Mouse (Mus musculus): ENCODE data around the gene Mrps34.

The Mrps34 gene

DNA sequence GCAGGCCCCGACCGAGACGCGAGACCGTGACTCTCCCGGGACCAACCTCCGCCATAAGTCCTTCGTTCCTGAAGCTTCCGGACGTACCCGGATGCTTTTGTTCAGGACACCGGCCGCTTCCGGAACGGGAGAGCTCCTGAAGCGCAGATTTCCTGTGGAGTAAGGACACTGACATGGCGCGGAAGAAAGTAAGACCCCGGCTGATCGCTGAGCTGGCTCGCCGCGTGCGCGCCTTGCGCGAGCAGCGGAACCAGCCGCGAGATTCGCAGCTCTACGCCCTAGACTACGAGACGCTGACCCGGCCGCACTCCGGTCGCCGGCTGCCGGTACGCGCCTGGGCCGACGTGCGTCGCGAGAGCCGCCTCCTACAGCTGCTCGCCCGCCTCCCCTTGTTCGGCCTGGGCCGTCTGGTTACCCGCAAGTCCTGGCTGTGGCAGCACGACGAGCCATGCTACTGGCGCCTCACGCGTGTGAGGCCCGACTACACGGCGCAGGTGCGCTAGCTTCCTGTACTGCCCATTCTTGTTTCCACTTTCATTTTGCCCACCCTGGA, at the start of gene Mrps34, which contains the start of gene Eme2:
Gene Mrps34, plus strand, starts transcription at position 122 of the 553 bp plus-strand sequence.
Gene Eme2, minus strand, starts transcription at position 93 of the 553 bp plus-strand sequence.
- no peak for DNase-seq (ENCODE audit: extremely low read depth, low read depth, low spot score)

GRCm38 (mm10) chr17:24847386-24847785, 47.5 kb upstream of the Mrps34 start:
- DNase-seq (ENCODE audit: extremely low read depth, low read depth, low spot score): no peak

GRCm38 (mm10) chr17:24848600-24849031, 46.3 kb upstream of the Mrps34 start:
- DNase-seq (ENCODE audit: extremely low read depth, low read depth, low spot score): no peak

- no peak for DNase-seq (ENCODE audit: extremely low read depth, low read depth, low spot score)
Measured at GRCm38 (mm10) chr17:24849733-24850064, 45.2 kb upstream of the Mrps34 start.

DNA sequence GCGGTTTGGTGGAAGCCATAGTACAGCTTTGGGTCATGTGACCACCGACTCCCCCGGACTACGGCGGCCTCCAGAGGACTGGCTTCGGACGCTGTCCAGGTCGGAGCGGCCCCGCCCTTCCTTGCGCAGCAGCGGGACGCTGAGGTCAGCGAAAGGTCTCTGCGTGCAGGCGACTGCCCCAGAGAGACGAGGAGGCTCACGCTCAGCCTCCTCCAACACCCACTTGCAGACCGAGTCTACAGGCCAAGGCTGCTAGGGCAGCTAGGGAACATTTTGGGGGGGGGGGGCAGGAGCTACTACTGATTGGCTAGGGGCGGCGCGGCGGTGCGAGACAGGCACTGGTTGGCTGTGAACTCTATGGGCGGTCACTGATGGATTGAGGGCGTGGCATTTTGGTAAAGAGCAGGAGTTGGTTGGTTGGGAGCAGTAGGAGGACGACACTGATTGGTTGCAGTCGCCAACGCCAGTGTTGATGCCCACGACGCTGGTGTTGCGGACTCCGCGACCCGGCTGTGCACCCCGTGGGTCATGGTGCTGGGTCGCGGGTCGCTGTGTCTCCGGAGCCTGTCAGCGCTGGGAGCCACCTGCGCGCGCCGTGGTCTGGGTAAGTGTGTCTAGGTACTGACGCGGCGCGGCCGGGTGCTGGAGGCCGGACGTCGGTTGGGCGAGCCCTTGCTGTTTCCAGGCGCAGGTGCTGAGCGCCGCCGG, 44.7 kb upstream of the Mrps34 start, which contains the start of gene Fahd1:
Gene Fahd1, minus strand, starts transcription at position 300 of the 708 bp plus-strand sequence.
- DNase-seq (ENCODE audit: extremely low read depth, low read depth, low spot score): peak; percentile 70

- DNase-seq (ENCODE audit: extremely low read depth, low read depth, low spot score): no peak
Measured at GRCm38 (mm10) chr17:24850773-24851127, 44.2 kb upstream of the Mrps34 start.

GRCm38 (mm10) chr17:24851381-24852125, 43.4 kb upstream of the Mrps34 start:
- no peak for DNase-seq (ENCODE audit: extremely low read depth, low read depth, low spot score)

DNA sequence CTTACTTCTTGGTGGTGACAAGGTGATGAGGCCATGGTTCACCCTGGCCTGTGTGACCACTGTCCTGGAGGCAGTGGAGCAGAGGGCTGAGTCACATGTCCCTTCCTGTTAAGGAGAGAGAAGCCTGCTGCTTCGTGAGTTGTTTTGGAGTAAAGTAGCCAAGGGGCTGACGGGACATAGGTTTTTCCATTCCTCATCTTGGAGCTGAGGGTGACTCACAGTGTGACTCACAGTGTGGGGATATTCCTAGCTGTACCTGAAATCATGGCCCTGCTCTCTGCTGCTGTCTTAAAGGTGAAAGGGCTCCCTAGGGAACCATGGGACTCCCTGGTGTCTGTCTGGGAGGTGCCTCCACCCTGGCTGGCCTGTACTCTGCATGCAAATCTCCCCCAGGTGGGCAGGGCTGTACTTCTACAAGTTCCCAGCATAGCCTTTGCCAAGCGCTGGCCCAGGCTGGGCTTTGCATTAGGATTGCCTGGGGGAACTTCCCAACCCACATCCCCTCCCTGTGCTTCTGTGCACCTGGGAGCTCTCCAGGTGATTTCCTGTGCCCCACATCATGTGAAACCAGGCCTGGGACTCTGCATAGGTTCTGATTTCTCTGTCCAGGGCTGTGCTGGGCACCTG, 39.0 kb upstream of the Mrps34 start:
- DNase-seq (ENCODE audit: extremely low read depth, low read depth, low spot score): no peak

GRCm38 (mm10) chr17:24856589-24856988, 38.3 kb upstream of the Mrps34 start:
- no peak for DNase-seq (ENCODE audit: extremely low read depth, low read depth, low spot score)

DNA sequence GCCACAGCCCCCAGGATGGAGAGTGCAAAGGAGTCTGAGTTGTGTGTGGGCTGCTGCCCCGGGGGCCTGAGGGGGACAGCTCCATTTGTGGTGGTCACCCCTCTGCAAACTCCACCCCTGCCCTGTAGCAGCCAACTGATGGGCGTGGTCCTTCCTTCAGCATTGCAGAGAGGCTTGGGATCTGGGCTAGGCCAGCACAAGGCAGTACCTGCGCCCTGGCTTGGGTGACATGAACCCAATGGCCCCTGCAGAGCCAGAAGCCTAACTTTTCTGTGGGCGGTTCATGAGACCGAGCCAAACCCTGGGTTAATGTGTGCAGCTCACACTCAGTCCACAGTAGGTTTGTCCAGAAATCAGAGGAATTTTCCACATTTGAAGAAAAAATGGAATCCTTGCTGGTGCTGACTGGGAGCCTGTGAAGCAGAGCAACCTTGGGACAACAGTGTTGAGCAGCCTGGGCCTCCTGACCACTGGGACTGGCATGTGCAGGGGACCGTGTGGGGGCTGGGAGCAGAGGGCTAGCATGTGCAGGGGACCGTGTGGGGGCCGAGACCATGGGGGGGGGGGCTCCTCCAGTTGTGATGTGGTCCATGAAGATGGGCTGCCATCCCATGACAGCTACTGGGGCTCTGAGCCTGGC, 37.0 kb upstream of the Mrps34 start:
- no peak for DNase-seq (ENCODE audit: extremely low read depth, low read depth, low spot score)

GRCm38 (mm10) chr17:24858967-24859366, 35.9 kb upstream of the Mrps34 start:
- no peak for DNase-seq (ENCODE audit: extremely low read depth, low read depth, low spot score)

DNA sequence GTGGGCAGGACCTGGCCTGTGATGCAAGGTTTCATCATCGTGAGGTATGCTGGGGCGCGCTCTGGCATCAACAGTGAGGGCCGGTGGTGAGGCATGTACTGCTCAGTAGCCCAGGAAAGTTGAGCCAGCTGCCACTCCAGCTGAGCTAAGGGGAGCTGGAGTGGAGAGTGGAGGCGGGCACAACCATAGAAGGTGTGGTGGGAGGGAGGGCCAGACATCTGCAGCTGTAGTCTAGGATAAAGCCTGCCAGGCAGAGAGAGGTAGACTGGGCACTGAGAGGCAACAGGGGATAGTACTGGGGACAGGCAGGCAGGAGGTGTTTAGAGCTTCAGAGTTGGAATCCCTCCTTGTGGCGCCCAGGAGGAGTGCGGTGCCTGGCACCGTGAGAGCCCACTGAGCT, 34.8 kb upstream of the Mrps34 start:
- no peak for DNase-seq (ENCODE audit: extremely low read depth, low read depth, low spot score)

DNA sequence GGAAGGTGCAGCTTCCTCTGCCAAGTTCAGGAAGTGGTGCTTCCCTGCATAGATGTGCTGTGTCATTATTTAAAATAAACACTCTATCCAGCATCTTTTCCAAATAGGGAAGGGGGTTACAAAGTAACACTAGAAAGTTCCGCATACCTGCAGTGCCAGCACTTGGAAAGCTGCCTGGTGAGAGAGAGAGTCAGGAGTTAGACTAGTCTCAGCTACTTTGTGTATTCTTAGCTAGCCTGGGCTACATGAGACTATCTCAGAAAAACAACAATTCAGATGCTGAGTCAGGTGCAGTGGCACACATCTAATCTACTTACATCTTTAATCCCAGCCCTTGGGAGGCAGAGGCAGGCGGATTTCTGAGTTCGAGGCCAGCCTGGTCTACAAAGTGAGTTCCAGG, 33.1 kb upstream of the Mrps34 start:
- DNase-seq (ENCODE audit: extremely low read depth, low read depth, low spot score): no peak

DNA sequence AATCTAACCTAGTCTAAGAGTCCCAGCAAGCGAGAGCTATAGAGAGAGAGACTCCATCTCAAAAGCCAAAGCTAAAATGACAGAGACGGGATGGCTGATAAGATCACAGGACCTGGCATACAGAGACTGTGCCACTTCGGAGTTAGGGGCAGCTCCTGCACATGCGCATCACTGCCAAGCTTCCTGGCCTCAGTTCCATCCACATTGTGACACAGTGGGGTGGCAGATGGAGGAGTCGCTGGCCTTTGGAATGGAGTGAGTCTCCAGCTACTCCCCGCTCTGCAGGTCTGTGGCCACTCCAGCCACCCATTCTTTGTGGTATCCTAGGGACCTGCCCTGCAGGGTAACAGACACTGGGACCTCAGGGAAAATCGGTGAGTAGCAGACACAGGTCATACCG, 29.1 kb upstream of the Mrps34 start, which contains the start of gene Igfals:
Gene Igfals, plus strand, starts transcription at position 222 of the 400 bp plus-strand sequence.
- DNase-seq (ENCODE audit: extremely low read depth, low read depth, low spot score): no peak

- no peak for DNase-seq (ENCODE audit: extremely low read depth, low read depth, low spot score)
Measured at GRCm38 (mm10) chr17:24867914-24868313, 27.0 kb upstream of the Mrps34 start.

DNA sequence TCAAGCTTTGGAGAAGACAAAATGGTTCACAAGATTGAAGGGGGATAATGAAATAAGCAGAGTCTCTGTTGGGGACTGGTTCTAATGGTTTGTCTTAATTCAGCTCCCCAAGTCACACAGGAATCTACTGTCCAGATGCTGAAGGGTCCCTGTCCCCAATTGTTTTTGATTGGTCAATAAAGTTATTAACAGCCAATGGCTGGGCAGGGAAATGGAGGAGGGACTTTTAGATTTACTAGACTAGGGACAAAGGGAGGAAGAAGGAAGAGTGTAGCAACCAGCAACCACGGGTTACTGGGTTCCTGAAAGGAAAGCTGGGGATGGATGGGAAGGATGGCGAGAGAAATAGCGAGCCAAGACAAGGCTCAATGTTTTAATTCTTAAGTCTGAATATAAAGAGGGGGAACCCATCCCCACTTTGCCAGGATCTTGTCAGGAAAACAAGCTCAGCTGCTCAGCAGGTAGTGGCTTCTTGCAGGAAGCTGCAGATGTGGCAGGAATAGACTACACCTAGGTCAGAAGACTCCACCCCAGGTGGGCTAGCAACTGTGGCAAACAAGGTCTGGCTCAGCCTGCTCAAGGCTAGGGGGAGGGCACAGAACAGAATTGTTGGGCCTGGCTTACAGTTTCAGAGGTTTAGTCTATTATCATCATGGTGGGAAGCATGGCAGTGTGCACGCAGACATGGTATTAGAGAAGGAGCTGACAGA, 21.1 kb upstream of the Mrps34 start:
- no peak for DNase-seq (ENCODE audit: extremely low read depth, low read depth, low spot score)

GRCm38 (mm10) chr17:24874405-24874745, 20.5 kb upstream of the Mrps34 start:
- DNase-seq (ENCODE audit: extremely low read depth, low read depth, low spot score): no peak

DNA sequence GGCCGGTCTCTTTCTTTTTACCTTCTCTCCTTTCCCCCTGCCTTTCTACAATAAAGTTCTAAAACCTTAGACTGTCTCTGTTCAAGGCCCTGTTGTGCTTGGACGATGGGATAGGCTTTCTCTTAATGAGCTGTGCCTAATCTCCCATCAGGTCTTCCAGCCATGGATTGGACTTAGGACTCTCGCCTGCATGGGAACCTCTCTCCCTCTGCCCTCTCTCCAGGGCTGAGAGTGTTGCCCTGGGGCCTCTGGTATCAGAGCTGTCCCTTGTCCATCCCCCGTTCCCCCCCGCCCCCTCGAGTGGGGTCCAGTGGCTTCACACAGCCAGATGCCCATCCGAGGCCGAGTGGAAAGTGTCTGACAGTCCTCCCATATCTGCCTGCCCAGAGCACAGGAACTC, 19.9 kb upstream of the Mrps34 start:
- DNase-seq (ENCODE audit: extremely low read depth, low read depth, low spot score): no peak

DNA sequence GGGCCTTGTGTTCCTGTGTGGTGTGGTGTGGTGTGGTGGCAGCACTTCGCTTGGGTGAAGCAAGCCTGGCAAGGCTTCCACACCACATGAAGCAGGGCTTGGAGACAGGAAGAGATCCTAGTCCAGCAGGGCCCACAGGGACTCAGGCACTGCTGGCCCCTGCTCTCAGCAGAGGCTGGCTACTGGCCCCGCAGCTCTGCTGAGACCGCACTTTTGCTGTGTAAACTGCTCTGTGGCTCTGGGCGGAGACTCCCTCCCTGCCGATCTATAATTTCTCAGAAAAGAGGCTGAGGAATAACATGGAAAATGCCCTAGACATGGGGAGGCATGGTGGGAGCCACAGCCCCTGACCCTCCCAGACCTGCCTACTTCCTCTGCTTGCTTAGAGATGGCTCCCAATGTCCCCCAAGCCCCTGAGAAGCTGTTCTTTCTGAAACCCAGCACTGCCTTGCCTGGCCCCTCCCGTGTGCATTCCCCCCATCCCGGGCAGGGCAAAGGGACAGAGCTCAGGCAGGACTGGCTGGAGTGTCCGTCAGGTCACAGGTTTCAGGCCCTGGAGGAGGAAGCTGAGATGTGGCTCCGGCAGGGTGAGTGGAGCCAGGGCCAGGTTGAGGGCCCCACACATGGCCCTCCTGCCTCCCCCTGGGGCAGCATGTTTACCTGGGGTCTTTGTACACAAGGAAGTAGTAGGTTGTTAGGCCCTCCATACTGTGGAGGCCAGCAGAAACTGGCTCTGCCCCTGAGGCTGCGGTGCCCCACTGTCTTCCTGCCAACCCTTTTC, 17.4 kb upstream of the Mrps34 start:
- DNase-seq (ENCODE audit: extremely low read depth, low read depth, low spot score): no peak

DNA sequence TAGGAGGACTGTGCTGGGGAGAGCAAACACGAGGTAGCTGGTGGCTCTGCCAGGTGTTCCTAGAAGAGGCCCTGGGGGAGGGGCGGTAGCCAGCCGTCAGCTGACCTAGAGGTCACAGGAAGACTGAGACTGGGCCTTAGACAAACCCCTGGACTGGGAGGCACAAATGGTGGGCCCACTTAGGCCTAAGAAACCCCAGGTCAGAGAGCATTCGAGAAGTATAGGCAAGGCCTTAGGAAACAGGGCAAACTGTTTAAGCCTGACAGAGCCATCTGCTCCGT, 16.9 kb upstream of the Mrps34 start:
- DNase-seq (ENCODE audit: extremely low read depth, low read depth, low spot score): no peak

Measured in fat pad, adult 2 months (tissue).